Mouse (Mus musculus) adrenal gland, postnatal 36 days (tissue): ENCODE results near the gene Gm20388. TPM values are rescaled to one million over a fixed set of nuclear protein-coding genes. Genes with fewer than 3 reads are reported as not detected.

ENCODE experiments used
- DNase-seq, 2 experiments: peaks; one replicate each; pipeline ENCODE4 v3.0.0; 2021; ENCODE audit warnings: mixed read lengths in 1 of 2
- total RNA-seq, 2 experiments: library from RNA; stranded (reverse); gene quantifications; 2 replicates each; pipeline ENCODE4 v1.2.3; 2021

The Gm20388 gene
- total RNA-seq, 2 experiments from 2014 or later = 2.4 to 7.4 TPM

- DNase-seq = no peak
Observed at GRCm38 (mm10) chr8:120091032-120091431, 180.4 kb downstream of the Gm20388 start.

- DNase-seq = no peak
Observed at GRCm38 (mm10) chr8:120093103-120093502, 182.5 kb downstream of the Gm20388 start.

- no peak for DNase-seq
Observed at GRCm38 (mm10) chr8:120094801-120095200, 184.2 kb downstream of the Gm20388 start.

DNA sequence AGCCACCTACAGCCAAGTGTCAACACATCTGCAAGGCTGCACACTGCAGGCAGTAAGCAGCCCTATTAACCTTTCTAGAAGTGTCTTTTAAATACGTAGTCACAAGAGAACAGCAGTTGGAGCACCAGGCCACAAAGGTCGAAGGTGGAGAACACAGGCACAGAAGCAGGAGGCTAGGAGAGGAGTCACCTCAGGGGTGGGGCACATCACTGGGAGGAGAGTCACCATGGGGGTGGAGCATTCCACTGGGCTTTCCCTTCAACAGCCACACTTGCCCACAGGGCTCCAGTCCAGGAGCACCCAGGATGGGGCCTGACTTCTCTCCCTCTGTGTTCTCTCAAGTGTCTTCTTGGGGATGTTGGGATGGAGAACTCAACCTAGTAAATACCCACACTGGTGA lies 185.8 kb downstream of the Gm20388 start:
- DNase-seq = peak in 1 of 2 experiments; percentile 44

DNA sequence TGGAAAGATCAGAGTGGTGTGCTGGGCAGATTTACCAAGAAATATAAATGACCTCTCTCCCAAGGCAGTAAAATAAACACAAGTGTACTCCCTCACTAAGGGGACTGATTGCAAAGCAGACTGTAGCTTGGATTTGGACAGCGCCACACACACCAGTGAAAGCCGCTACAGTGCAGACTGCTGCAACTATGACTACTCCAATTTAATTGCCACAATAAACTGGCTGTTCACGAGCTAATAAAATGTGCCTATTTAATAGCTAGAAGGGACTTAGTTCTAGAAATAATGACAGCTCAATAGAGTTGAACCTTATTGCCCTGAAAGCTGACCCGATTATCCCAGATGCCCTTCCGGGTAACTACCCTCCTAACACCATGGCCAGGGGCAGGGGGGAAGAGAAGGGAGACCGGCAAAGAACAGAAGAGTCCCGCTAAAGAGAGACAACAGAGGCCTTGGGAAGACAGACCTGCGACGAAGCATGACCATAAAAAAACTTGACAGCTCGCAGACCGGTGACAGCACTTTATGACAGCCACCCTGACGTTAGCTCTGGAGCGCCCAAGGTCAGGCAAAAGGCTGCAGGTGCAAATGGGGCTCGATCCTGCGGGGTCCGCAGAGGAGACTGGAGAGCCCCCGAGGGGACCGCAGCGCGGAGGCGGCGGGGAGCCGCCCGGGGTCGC lies 189.9 kb downstream of the Gm20388 start:
- peak in 1 of 2 experiments; percentile 44 for DNase-seq

DNA sequence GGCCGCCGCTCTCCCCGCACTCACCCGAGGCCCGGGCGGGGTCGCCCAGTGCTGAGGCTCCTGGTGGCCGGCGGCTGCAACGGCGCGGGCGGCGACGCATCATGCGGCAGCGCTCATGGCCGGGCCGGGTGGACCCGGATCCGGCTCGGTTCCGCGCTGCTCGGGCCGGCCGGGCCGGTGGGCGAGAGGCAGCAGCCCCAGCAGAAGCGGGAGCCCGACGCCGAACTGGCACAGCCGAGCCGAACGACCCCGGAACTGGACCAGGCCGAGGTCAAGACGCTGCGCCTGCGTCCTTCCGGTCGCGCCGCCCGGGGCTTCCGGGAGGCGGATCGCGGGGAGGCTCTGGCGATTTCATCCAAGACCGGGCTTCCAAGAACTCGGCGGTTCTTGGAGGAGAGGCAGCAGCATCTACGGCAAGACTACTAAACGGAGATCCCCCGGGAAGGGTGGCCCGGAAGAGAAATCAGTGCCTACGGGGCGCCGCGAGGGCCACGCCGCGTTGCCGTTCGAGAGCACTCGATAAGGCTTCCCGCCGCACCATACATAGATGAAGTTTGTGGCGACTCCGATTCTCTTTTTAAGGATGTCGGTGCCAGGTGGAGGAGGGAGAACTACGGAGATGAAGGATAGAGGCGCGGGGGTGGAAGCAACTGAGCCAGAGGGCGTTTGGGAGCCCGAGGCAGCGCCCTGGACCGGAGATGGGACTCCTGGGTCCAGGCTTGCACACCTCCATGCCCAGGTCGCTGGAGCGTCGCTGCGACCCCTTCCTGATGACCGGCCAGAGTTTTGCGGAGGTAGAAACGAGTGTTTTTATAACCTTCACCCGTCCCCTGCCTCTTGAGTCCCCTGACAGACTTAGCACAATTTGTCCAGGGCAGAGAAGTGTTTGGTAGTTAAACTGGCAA lies 190.7 kb downstream of the Gm20388 start, which contains the start of gene Zdhhc7:
Gene Zdhhc7, minus strand, starts transcription at position 415 of the 905 bp plus-strand sequence.
- DNase-seq = peak; percentile 88 to 92

- DNase-seq = no peak
Observed at GRCm38 (mm10) chr8:120103916-120104315, 193.3 kb downstream of the Gm20388 start.

DNA sequence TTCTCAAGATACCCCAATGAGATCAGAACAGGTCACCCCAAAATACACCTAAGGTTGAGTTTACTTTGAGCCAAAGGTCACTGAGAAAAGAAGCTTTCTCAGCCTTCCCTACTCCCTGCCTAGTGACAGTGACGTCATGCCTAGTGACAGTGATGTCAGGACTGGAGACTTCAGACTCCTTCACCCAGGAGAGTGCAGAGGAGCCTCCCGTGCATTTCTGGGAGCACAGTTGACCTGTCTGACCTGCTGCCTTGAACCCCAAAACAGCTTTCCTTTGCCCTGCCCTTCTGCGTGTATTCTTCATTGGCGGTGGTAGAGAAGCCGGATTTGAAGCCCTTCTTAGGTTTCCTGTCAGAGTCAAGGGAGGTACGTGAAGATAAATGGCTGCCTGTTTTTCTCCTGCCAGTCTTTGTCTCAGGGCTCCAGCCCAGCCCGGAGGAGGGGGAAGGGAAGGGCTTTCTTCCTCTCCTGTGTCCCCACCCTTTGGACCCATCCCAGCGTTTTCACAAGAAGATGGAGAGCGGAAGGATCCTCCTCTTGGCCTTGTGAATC lies 194.2 kb downstream of the Gm20388 start:
- peak; percentile 89 to 92 for DNase-seq

DNA sequence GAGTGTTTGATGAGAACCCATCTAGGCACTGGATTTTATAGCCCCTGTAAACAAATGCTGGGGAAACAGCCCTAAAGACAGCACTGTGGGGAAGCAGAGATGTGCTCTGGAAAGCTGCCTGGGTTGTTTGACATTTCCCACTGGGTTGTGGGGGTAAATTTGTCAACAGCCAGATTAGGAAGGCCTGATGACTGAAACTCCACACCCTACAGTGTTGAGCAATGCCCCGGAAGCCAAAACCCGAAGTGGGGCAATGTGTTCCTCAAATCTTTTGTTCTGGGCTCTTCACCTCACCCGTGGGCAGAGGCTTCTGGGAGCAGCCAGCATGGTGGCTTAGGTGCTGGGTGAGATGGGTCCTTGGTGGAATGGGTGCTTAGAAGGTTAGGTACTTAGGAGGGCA lies 198.5 kb downstream of the Gm20388 start:
- DNase-seq = peak in 1 of 2 experiments; percentile 26

- peak; percentile 36 to 63 for DNase-seq
Observed at GRCm38 (mm10) chr8:120110966-120111365, 200.3 kb downstream of the Gm20388 start.

DNA sequence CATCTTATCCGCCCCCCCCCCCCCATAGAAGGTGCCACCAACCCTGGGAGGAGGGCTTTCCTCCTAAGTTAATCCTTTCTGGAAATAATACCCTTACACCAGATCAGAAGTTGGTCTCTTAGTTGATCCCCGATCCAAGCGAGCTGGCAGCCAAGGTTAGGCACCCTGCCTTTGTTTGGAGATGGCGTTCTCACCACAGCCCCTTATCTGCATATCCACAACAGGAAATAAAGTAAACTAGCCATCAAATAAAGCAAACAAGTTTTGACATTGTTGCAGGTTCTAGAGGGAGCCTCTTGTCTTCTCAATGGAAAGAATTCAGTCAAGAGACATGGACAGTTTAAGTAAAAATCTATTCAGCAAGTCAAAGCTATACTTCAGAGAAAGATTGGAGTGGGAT lies 200.7 kb downstream of the Gm20388 start:
- DNase-seq = no peak

- no peak for DNase-seq
Observed at GRCm38 (mm10) chr8:120112535-120112934, 201.9 kb downstream of the Gm20388 start.

- DNase-seq = peak; percentile 65 to 80
Observed at GRCm38 (mm10) chr8:120113306-120113705, 202.7 kb downstream of the Gm20388 start.

DNA sequence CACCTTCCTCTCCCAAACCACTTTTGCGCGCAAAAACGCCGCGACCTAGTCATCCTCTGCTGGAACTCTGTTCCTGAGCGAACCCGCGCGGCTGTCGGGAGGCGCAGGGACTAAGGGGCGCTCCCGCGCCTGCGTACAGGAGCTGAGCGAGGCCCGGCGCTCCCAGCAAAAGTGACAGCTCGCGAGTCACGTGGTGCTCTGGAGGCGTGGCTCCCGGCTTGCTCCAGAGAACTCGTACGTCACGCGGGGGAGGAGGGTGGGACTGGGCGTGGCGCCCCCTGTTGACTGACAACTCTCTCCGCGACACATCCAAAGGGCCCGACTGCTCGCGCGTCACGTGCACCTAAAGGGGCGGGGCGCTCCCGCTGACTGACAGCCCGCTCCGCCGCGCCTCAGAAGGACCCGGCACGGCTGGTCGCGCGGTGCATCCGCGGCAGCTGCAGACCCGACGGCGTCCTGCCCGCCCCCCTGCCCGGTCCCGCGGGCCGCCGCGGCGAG lies 203.2 kb downstream of the Gm20388 start, which contains the start of gene 6430548M08Rik:
Gene 6430548M08Rik, plus strand, starts transcription at position 395 of the 498 bp plus-strand sequence.
- peak; percentile 100 for DNase-seq

DNA sequence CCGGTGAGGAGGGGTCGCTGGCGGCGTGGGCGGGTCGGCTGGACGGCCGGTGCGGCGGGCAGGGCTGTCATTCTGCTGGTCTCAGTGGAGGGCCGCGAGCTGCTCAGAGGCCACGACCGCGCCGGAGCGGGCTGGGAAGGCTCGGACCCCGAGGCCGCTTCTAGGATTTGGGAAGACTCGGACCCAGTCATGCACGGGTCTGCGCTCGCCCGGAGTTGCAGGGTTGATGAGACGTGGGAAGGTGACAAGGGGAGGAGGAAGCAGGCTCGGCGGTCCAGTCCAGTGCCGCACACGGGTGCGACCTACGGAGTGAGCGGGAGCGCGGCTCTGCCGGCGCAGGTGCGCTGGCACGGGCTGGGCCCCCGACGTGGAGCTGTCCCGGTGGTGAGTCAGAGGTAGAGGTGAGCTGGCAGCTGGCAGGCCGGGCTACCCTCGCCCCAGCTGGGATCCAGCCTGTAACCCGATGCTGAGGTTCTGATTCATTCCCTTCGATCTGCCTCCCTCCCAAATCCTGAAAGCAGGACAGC lies 203.7 kb downstream of the Gm20388 start:
- peak; percentile 71 to 72 for DNase-seq

DNA sequence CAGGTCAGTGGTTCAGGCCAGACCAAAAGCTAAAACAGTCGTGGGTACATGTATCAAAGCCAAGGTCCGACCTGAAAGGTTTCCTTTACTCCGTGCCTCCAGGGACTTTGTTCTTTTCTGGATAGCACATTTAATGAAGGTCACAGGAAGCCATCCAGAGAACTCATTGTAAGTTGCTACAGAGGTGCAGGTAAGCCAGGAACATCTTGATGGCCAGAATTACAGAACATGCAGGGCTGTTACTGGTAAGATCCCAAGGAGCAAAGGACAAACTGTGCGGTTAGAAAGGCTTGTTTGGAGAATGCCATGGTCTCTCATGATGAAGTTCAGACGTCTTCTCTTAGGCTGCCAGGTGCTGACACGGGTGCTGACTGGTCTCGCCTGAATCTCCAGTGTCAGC lies 206.0 kb downstream of the Gm20388 start:
- DNase-seq = no peak

GRCm38 (mm10) chr8:120118162-120118561 lies 207.5 kb downstream of the Gm20388 start:
- DNase-seq = peak; percentile 66 to 70

DNA sequence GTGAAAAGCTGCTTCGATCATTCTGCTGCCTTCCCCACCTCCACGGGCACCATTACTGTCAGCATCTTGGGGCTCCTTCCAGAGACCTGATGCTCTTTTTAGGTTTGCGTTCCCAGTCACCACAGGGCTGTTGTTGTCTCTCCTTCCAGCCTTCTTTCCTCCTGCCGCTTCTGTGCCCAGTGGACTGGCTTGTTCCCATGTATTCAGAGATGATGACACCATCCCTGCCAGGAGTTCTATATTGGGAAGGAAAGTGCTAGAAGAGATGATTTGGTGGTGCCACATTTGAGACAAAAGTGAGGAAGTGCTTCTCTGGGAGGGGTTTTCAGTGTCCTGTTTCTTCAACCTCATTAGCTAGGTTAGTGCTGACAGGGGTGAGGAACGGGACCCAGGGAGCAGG lies 208.2 kb downstream of the Gm20388 start:
- no peak for DNase-seq

DNA sequence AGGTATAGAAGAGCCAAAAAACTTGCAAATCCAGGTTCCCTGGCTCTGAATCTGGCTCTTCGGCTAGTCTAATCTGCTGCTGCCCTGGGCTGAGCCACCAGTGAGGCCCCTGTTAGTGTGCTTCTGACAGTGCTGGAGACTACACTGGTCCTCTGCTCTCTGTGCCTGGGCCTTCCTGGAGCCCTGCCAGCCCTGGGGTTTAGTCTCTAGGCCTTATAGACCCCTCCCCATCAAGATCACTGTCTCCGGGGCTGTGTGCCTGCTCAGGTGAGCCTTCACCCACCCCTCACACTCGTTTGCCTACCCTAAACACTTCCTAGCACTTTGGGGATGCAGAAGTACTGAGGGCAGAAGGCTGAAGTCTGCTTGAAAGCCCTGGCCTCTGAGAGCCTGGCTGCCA lies 208.8 kb downstream of the Gm20388 start:
- no peak for DNase-seq

GRCm38 (mm10) chr8:120119931-120120330 lies 209.3 kb downstream of the Gm20388 start:
- no peak for DNase-seq

GRCm38 (mm10) chr8:120120951-120121350 lies 210.3 kb downstream of the Gm20388 start:
- DNase-seq = peak; percentile 75 to 78

GRCm38 (mm10) chr8:120124261-120124660 lies 213.6 kb downstream of the Gm20388 start:
- no peak for DNase-seq
